15 mouse cellular contexts compared by ENCODE assay signal in the genomic region with DNA sequence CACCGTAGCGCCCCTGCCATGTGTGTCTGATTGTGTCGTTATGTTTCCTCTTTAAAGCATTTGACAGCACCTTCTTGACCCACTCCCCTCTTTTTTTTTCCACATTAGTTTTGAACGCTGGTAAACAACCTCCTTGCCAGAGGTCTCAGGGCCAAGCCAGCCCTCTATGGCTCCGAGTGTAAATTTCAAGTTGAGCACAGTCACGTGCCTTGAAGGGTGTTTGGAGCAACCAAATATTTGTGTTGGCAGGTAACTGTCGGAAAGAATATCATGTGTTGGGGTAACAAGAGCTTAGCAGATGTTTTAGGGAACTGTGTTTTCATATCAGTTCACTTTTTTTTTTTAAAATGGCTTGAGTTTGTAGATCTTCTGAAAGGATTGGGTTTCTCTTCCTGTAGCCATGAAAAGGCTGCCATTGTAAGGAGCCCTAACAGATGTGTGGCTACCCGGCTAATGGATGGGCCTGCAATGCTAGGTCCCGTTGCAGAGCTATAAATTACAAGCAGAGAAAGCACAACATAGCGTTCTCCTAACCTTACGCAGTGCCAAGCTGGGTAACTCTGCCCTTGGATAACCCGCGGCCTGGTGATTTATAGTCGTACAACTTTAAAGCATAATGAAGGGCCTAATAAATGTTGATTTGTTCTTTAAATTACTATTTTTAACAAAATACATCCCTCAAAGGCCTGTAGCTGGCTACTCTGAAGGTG.
A peak's percentile ranks its signal among the peaks of the same experiment; 100 is the strongest.
DNase-seq lines count a peak whose midpoint lies in the region; ATAC-seq and TF ChIP-seq lines count a peak whose summit lies in the region.
"Had no signal": no experiment of that assay in that cellular context is flagged by ENCODE, and none has a peak within 500 bp of the region (broad histone marks: within the 10 kb centered on the region; RNA-seq: fewer than 3 reads in every experiment).

No protein-coding gene starts in this region.

- no peak overlapping the region for H3K4me2 ChIP-seq in kidney, embryonic 16.5 days (replicated peaks; ENCODE audit: low read depth, low read length)
- no peak overlapping the region for H3K4me2 ChIP-seq in stomach, postnatal 0 days (replicated peaks; ENCODE audit: low read depth)
- H3K4me2 ChIP-seq: limb, embryonic 15.5 days had no signal

- no peak for TF ChIP-seq POLR2A in kidney, adult 2 months (IDR thresholded peaks at IDR 0.05; ENCODE audit: low read depth, low read length)

- H3K4me1 ChIP-seq in kidney, adult 2 months (ENCODE audit: control insufficient read depth, insufficient read depth, low read length) = no peaks in the 10 kb centered on the region
- H3K4me1 ChIP-seq in kidney, embryonic 16.5 days (ENCODE audit: insufficient read depth, low read length) = peaks cover 19% of the 10 kb centered on the region
- H3K4me1 ChIP-seq in stomach, postnatal 0 days (replicated peaks; ENCODE audit: control insufficient read depth, insufficient read depth) = no peaks in the 10 kb centered on the region
- H3K4me1 ChIP-seq in forebrain, embryonic 10.5 days = 0 out of 2 replicates have a peak, but pooled peaks cover 2% of the 10 kb centered on the region
- H3K4me1 ChIP-seq: heart, embryonic 10.5 days had no signal

- peak; percentile 60 to 85 for DNase-seq in adrenal gland, adult (ENCODE audit: inconsistent age in 2 of 2, low spot score in 1 of 2)
- DNase-seq in adrenal gland, postnatal 4 days (ENCODE audit: low spot score in 2 of 2) = no peak
- peak; percentile 17 for DNase-seq in kidney, adult 2 months
- no peak for DNase-seq in kidney, postnatal 14 days
- DNase-seq in adrenal gland, postnatal 10 days = peak; percentile 58
- no peak for DNase-seq in stomach, postnatal 0 days (ENCODE audit: low spot score)
- DNase-seq in forebrain, embryonic 10.5 days (ENCODE audit: extremely low spot score, low spot score) = no peak
- DNase-seq: cerebellum, adult 2 months; layer of hippocampus, adult 9-11 months; thymus, postnatal 14 days had no signal

- no peaks in the 10 kb centered on the region for H3K36me3 ChIP-seq in kidney, adult 2 months (ENCODE audit: control insufficient read depth, insufficient read depth, low read length)
- no peaks in the 10 kb centered on the region for H3K36me3 ChIP-seq in kidney, embryonic 16.5 days (ENCODE audit: insufficient read depth, low read length)
- H3K36me3 ChIP-seq in stomach, postnatal 0 days (ENCODE audit: control insufficient read depth, insufficient read depth, low read length) = no peaks in the 10 kb centered on the region
- peaks cover 3% of the 10 kb centered on the region for H3K36me3 ChIP-seq in forebrain, embryonic 10.5 days (replicated peaks)
- H3K36me3 ChIP-seq: heart, embryonic 10.5 days; limb, embryonic 15.5 days had no signal

- H3K9me3 ChIP-seq in kidney, embryonic 16.5 days (ENCODE audit: low read length) = no peaks in the 10 kb centered on the region
- H3K9me3 ChIP-seq in stomach, postnatal 0 days (ENCODE audit: control insufficient read depth, low read length) = no peaks in the 10 kb centered on the region
- H3K9me3 ChIP-seq in forebrain, embryonic 10.5 days = no peaks in the 10 kb centered on the region
- H3K9me3 ChIP-seq: heart, embryonic 10.5 days; limb, embryonic 15.5 days had no signal

- no peak overlapping the region for H3K9ac ChIP-seq in kidney, embryonic 16.5 days (replicated peaks; ENCODE audit: low read length)
- no peak overlapping the region for H3K9ac ChIP-seq in stomach, postnatal 0 days (ENCODE audit: low read length)
- H3K9ac ChIP-seq: limb, embryonic 15.5 days had no signal

- TF ChIP-seq CTCF in kidney, adult 2 months (conservative IDR thresholded peaks at IDR 0.05; ENCODE audit: insufficient read depth, insufficient read length, low read depth, low read length) = no peak
- no peak for TF ChIP-seq CTCF in stomach, postnatal 0 days (IDR thresholded peaks at IDR 0.05; ENCODE audit: low read depth)

- no peak for TF ChIP-seq EP300 in stomach, postnatal 0 days (optimal IDR thresholded peaks at IDR 0.05)

- H3K27ac ChIP-seq in kidney, adult 2 months (ENCODE audit: insufficient read depth, low read depth, low read length) = no peak overlapping the region
- 0 out of 2 replicates have a peak overlapping the region, but pooled peaks have one; percentile 7 for H3K27ac ChIP-seq in kidney, embryonic 16.5 days (ENCODE audit: low read length)
- no peak overlapping the region for H3K27ac ChIP-seq in stomach, postnatal 0 days (replicated peaks)
- no peak overlapping the region for H3K27ac ChIP-seq in forebrain, embryonic 10.5 days
- H3K27ac ChIP-seq: heart, embryonic 10.5 days had no signal

- 71% methylated on average over 14 of the region's 14 CpGs for WGBS in kidney, adult 2 months
- 22% methylated on average over 14 of the region's 14 CpGs for WGBS in kidney, embryonic 16.5 days
- WGBS in stomach, postnatal 0 days = 57% methylated on average over 14 of the region's 14 CpGs
- 83% methylated on average over 14 of the region's 14 CpGs for WGBS in forebrain, embryonic 10.5 days

- no peak overlapping the region for H3K4me3 ChIP-seq in kidney, adult 2 months (ENCODE audit: insufficient read depth, low read depth, low read length)
- H3K4me3 ChIP-seq in kidney, embryonic 16.5 days (ENCODE audit: low read length) = no peak overlapping the region
- no peak overlapping the region for H3K4me3 ChIP-seq in stomach, postnatal 0 days (ENCODE audit: low read depth, low read length)
- no peak overlapping the region for H3K4me3 ChIP-seq in forebrain, embryonic 10.5 days
- H3K4me3 ChIP-seq: heart, embryonic 10.5 days; limb, embryonic 15.5 days had no signal

- ATAC-seq in kidney, embryonic 16.5 days (ENCODE audit: low FRiP score, low TSS enrichment) = 0 out of 2 replicates have a peak, but pooled peaks have one; percentile 56
- ATAC-seq in stomach, postnatal 0 days (ENCODE audit: low FRiP score, low TSS enrichment) = no peak
- ATAC-seq: inflammation-experienced regulatory T-cells, adult 6 months; lung, postnatal 0 days had no signal

- no peaks in the 10 kb centered on the region for H3K27me3 ChIP-seq in kidney, adult 2 months (replicated peaks; ENCODE audit: control insufficient read depth, insufficient read depth, low read length)
- H3K27me3 ChIP-seq in kidney, embryonic 16.5 days (ENCODE audit: insufficient read depth, low read length) = no peaks in the 10 kb centered on the region; the same call in 1 of the 2 replicates
- no peaks in the 10 kb centered on the region for H3K27me3 ChIP-seq in stomach, postnatal 0 days (ENCODE audit: control insufficient read depth, insufficient read depth, low read length)
- no peaks in the 10 kb centered on the region for H3K27me3 ChIP-seq in forebrain, embryonic 10.5 days (ENCODE audit: poor library complexity, severe bottlenecking)
- H3K27me3 ChIP-seq: limb, embryonic 15.5 days had no signal

Comparison
In these comparisons a context has a peak if more than half of its experiments do, and no peak if none do; other contexts are left out.
1. DNase-seq: peak in adrenal gland, adult (2 of 2), kidney, adult 2 months (single experiment) and adrenal gland, postnatal 10 days (single experiment); none in adrenal gland, postnatal 4 days (0 of 2), kidney, postnatal 14 days (single experiment), stomach, postnatal 0 days (single experiment) and forebrain, embryonic 10.5 days (single experiment).